Mouse (Mus musculus): ENCODE results near the gene Rasgef1a. TPM values are rescaled to one million over a fixed set of nuclear protein-coding genes. Genes with fewer than 3 reads are reported as not detected.

Rasgef1a gene
- polyA plus RNA-seq, 1 experiment from 2014 or later, result 0.19 TPM

DNA sequence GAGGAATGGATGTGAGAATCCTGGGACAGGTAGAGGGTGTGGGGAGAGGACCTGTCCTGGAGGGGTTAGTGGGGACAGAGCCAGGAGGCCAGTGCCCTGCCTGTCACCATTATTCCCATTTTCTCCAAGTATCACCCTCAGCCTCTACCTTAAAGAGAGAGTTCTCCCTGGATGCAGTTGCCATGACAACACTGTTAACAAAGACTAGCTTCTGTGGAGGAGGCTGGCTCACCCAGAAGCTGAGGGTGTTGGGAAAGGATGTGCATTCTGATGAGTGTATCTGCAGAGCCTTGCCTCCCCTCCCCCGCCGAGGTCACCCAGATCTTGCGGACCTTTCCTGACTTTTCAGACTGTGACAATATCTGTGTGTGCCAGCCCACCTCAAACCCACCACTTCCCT, 4.7 kb downstream of the Rasgef1a start:
- H3K36me3 ChIP-seq (ENCODE audit: control insufficient read depth, insufficient read depth, low read length), result no peaks in the 10 kb centered on the region
- no peaks in the 10 kb centered on the region for H3K4me1 ChIP-seq (replicated peaks; ENCODE audit: control insufficient read depth, insufficient read depth)
- TF ChIP-seq CTCF (IDR thresholded peaks at IDR 0.05; ENCODE audit: low read depth) (no peak), EP300 (optimal IDR thresholded peaks at IDR 0.05) (no peak)
- H3K9ac ChIP-seq (ENCODE audit: low read length), result no peak overlapping the region
- no peak for DNase-seq (ENCODE audit: low spot score)
- H3K27me3 ChIP-seq (ENCODE audit: control insufficient read depth, insufficient read depth, low read length), result peaks cover 2% of the 10 kb centered on the region; the same call in 1 of the 2 replicates
- H3K27ac ChIP-seq (replicated peaks), result no peak overlapping the region
- WGBS, result 76% methylated on average over 3 of the region's 3 CpGs
- H3K9me3 ChIP-seq (ENCODE audit: control insufficient read depth, low read length), result no peaks in the 10 kb centered on the region
- ATAC-seq (ENCODE audit: low FRiP score, low TSS enrichment), result no peak
- no peak overlapping the region for H3K4me2 ChIP-seq (replicated peaks; ENCODE audit: low read depth)
- no peak overlapping the region for H3K4me3 ChIP-seq (ENCODE audit: low read depth, low read length)

- H3K4me1 ChIP-seq (replicated peaks; ENCODE audit: control insufficient read depth, insufficient read depth), result no peaks in the 10 kb centered on the region
- no peak overlapping the region for H3K9ac ChIP-seq (ENCODE audit: low read length)
- H3K4me2 ChIP-seq (replicated peaks; ENCODE audit: low read depth), result no peak overlapping the region
- no peak overlapping the region for H3K27ac ChIP-seq (replicated peaks)
- H3K36me3 ChIP-seq (ENCODE audit: control insufficient read depth, insufficient read depth, low read length), result no peaks in the 10 kb centered on the region
- no peak for TF ChIP-seq EP300 (optimal IDR thresholded peaks at IDR 0.05)
- TF ChIP-seq CTCF (IDR thresholded peaks at IDR 0.05; ENCODE audit: low read depth), result no peak
- H3K27me3 ChIP-seq (ENCODE audit: control insufficient read depth, insufficient read depth, low read length), result no peaks in the 10 kb centered on the region
- 47% methylated on average over 5 of the region's 5 CpGs for WGBS
- ATAC-seq (ENCODE audit: low FRiP score, low TSS enrichment) (no peak), DNase-seq (ENCODE audit: low spot score) (no peak)
- no peak overlapping the region for H3K4me3 ChIP-seq (ENCODE audit: low read depth, low read length)
- H3K9me3 ChIP-seq (ENCODE audit: control insufficient read depth, low read length), result no peaks in the 10 kb centered on the region
These were observed 7.4 kb downstream of the Rasgef1a start for GRCm38 (mm10) chr6:118018666-118019065.

DNA sequence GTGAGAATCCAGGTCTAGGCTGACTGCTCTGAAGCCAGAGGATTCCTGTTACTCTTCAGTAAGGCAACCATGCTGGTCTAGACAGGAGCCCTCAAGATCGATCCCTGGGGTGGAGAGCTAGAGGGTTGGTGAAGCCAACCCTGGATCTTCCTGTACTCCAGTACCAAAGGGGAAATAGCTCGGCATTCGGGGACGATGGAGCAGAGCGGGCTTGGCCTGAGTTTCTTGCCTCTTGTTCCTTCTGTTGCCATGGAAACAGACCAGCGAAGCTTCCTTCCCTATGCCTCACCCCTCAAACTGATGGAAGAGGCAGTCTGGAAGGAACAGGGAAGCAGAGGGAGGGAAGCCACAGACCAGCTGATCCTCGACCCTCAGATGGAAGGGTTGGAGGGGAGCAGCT, 8.3 kb downstream of the Rasgef1a start:
- H3K27me3 ChIP-seq (ENCODE audit: control insufficient read depth, insufficient read depth, low read length), result no peaks in the 10 kb centered on the region
- H3K4me2 ChIP-seq (replicated peaks; ENCODE audit: low read depth), result no peak overlapping the region
- no peaks in the 10 kb centered on the region for H3K4me1 ChIP-seq (replicated peaks; ENCODE audit: control insufficient read depth, insufficient read depth)
- H3K27ac ChIP-seq (replicated peaks), result no peak overlapping the region
- no peaks in the 10 kb centered on the region for H3K36me3 ChIP-seq (ENCODE audit: control insufficient read depth, insufficient read depth, low read length)
- 37% methylated on average over 7 of the region's 7 CpGs for WGBS
- TF ChIP-seq EP300 (optimal IDR thresholded peaks at IDR 0.05) (no peak), CTCF (IDR thresholded peaks at IDR 0.05; ENCODE audit: low read depth) (no peak)
- no peak overlapping the region for H3K9ac ChIP-seq (ENCODE audit: low read length)
- ATAC-seq (ENCODE audit: low FRiP score, low TSS enrichment), result no peak
- no peaks in the 10 kb centered on the region for H3K9me3 ChIP-seq (ENCODE audit: control insufficient read depth, low read length)
- H3K4me3 ChIP-seq (ENCODE audit: low read depth, low read length), result no peak overlapping the region
- DNase-seq (ENCODE audit: low spot score), result no peak

GRCm38 (mm10) chr6:118022898-118023635, 11.8 kb downstream of the Rasgef1a start:
- H3K4me2 ChIP-seq (replicated peaks; ENCODE audit: low read depth), result no peak overlapping the region
- DNase-seq (ENCODE audit: low spot score), result no peak

DNA sequence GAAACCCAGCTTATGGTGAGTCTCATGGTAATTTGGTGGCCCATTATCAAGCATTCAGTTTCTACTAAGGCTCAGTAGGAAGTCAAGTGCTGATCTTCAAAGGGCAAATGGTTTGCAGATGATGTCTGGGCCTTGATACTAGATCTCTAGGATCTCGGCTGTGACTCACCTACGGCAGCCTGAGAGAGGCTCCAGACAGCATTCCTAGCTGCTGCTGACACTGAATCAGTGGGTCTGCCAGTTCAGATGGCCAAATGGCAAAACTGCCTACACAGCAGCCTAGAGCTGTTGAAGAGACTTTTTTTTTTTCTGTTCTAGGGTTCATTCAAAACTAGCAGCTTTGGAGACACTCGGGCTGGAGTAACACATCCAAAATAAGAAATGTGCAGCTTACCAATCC, 15.8 kb downstream of the Rasgef1a start:
- Histone ChIP-seq H3K9me3 (ENCODE audit: control insufficient read depth, low read length) (no peaks in the 10 kb centered on the region), H3K27me3 (ENCODE audit: control insufficient read depth, insufficient read depth, low read length) (no peaks in the 10 kb centered on the region), H3K4me3 (ENCODE audit: low read depth, low read length) (no peak overlapping the region), H3K9ac (ENCODE audit: low read length) (no peak overlapping the region), H3K4me2 (replicated peaks; ENCODE audit: low read depth) (no peak overlapping the region), H3K4me1 (replicated peaks; ENCODE audit: control insufficient read depth, insufficient read depth) (no peaks in the 10 kb centered on the region), H3K27ac (replicated peaks) (no peak overlapping the region), H3K36me3 (ENCODE audit: control insufficient read depth, insufficient read depth, low read length) (no peaks in the 10 kb centered on the region)
- DNase-seq (ENCODE audit: low spot score) (no peak), ATAC-seq (ENCODE audit: low FRiP score, low TSS enrichment) (no peak)
- WGBS, result 81% methylated on average over 3 of the region's 3 CpGs
- TF ChIP-seq CTCF (IDR thresholded peaks at IDR 0.05; ENCODE audit: low read depth), result no peak
- no peak for TF ChIP-seq EP300 (optimal IDR thresholded peaks at IDR 0.05)

More at GRCm38 (mm10) chr6:118022898-118023635, 11.8 kb downstream of the Rasgef1a start:
- Histone ChIP-seq H3K36me3 (ENCODE audit: control insufficient read depth, insufficient read depth, low read length) (no peaks in the 10 kb centered on the region), H3K9ac (ENCODE audit: low read length) (no peak overlapping the region), H3K4me1 (replicated peaks; ENCODE audit: control insufficient read depth, insufficient read depth) (no peaks in the 10 kb centered on the region), H3K27ac (replicated peaks) (no peak overlapping the region), H3K4me3 (ENCODE audit: low read depth, low read length) (no peak overlapping the region), H3K27me3 (ENCODE audit: control insufficient read depth, insufficient read depth, low read length) (no peaks in the 10 kb centered on the region), H3K9me3 (ENCODE audit: control insufficient read depth, low read length) (no peaks in the 10 kb centered on the region)
- ATAC-seq (ENCODE audit: low FRiP score, low TSS enrichment), result no peak
- 63% methylated on average over 15 of the region's 15 CpGs for WGBS
- TF ChIP-seq EP300 (optimal IDR thresholded peaks at IDR 0.05) (no peak), CTCF (IDR thresholded peaks at IDR 0.05; ENCODE audit: low read depth) (no peak)

- no peaks in the 10 kb centered on the region for H3K9me3 ChIP-seq (ENCODE audit: control insufficient read depth, low read length)
- no peaks in the 10 kb centered on the region for H3K36me3 ChIP-seq (ENCODE audit: control insufficient read depth, insufficient read depth, low read length)
- ATAC-seq (ENCODE audit: low FRiP score, low TSS enrichment), result no peak
- no peak overlapping the region for H3K9ac ChIP-seq (ENCODE audit: low read length)
- no peaks in the 10 kb centered on the region for H3K4me1 ChIP-seq (replicated peaks; ENCODE audit: control insufficient read depth, insufficient read depth)
- TF ChIP-seq EP300 (optimal IDR thresholded peaks at IDR 0.05), result no peak
- TF ChIP-seq CTCF (IDR thresholded peaks at IDR 0.05; ENCODE audit: low read depth), result no peak
- H3K4me3 ChIP-seq (ENCODE audit: low read depth, low read length), result no peak overlapping the region
- no peak for DNase-seq (ENCODE audit: low spot score)
- no peaks in the 10 kb centered on the region for H3K27me3 ChIP-seq (ENCODE audit: control insufficient read depth, insufficient read depth, low read length)
- H3K27ac ChIP-seq (replicated peaks), result no peak overlapping the region
- 25% methylated on average over 1 of the region's 1 CpGs for WGBS
- no peak overlapping the region for H3K4me2 ChIP-seq (replicated peaks; ENCODE audit: low read depth)
These were observed 20.2 kb downstream of the Rasgef1a start for GRCm38 (mm10) chr6:118031467-118031866.
